21 mouse cellular contexts compared by ENCODE assay signal in genomic region chr8:57347141-57347540, GRCm38 (mm10). TPM values are rescaled to one million over a fixed set of nuclear protein-coding genes. Genes with fewer than 3 reads are reported as not detected.
A peak's percentile ranks its signal among the peaks of the same experiment; 100 is the strongest.
DNase-seq lines count a peak whose midpoint lies in the region; ATAC-seq and TF ChIP-seq lines count a peak whose summit lies in the region.
"Had no signal": no experiment of that assay in that cellular context is flagged by ENCODE, and none has a peak within 500 bp of the region (broad histone marks: within the 10 kb centered on the region; RNA-seq: fewer than 3 reads in every experiment).

No protein-coding gene starts in this region.

- DNase-seq in embryo, embryonic 9.5 days (ENCODE audit: extremely low spot score) = peak; percentile 14
- no peak for DNase-seq in embryo, embryonic 10.5 days (ENCODE audit: low spot score)
- peak; percentile 20 for DNase-seq in midbrain, embryonic 10.5 days (ENCODE audit: low spot score)
- peak; percentile 16 for DNase-seq in embryonic facial prominence, embryonic 10.5 days (ENCODE audit: low spot score)
- no peak for DNase-seq in embryonic facial prominence, embryonic 14.5 days (ENCODE audit: low spot score)
- DNase-seq in liver, postnatal 0 days = no peak
- no peak for DNase-seq in lung, postnatal 4 days
- DNase-seq: adrenal gland, postnatal 10 days; cerebellum, adult 11-12 months; cerebellum, adult 9-10 months; cerebellum, postnatal 25 days; gastrocnemius, postnatal 14 days; heart, postnatal 36 days had no signal

- peaks cover 100% of the 10 kb centered on the region for H3K27me3 ChIP-seq in midbrain, embryonic 10.5 days (ENCODE audit: low read depth, poor library complexity, severe bottlenecking)
- H3K27me3 ChIP-seq in midbrain, embryonic 13.5 days = peaks cover 100% of the 10 kb centered on the region
- peaks cover 100% of the 10 kb centered on the region for H3K27me3 ChIP-seq in embryonic facial prominence, embryonic 10.5 days (replicated peaks; ENCODE audit: low read depth, poor library complexity, severe bottlenecking)
- peaks cover 96% of the 10 kb centered on the region for H3K27me3 ChIP-seq in embryonic facial prominence, embryonic 14.5 days (replicated peaks; ENCODE audit: control insufficient read depth, insufficient read depth, low read length)
- peaks cover 80% of the 10 kb centered on the region for H3K27me3 ChIP-seq in liver, postnatal 0 days (ENCODE audit: insufficient read depth, low read length)

- no peak overlapping the region for H3K4me2 ChIP-seq in midbrain, embryonic 13.5 days (replicated peaks)
- no peak overlapping the region for H3K4me2 ChIP-seq in embryonic facial prominence, embryonic 14.5 days (ENCODE audit: low read depth, low read length)
- no peak overlapping the region for H3K4me2 ChIP-seq in liver, postnatal 0 days (ENCODE audit: low read depth, low read length)
- H3K4me2 ChIP-seq: forebrain, embryonic 12.5 days; heart, embryonic 13.5 days; hindbrain, embryonic 12.5 days had no signal

- WGBS in midbrain, embryonic 10.5 days = 6% methylated on average over 5 of the region's 5 CpGs
- WGBS in midbrain, embryonic 13.5 days = 5% methylated on average over 5 of the region's 5 CpGs
- 7% methylated on average over 5 of the region's 5 CpGs for WGBS in embryonic facial prominence, embryonic 10.5 days
- WGBS in embryonic facial prominence, embryonic 14.5 days = 19% methylated on average over 5 of the region's 5 CpGs
- 38% methylated on average over 5 of the region's 5 CpGs for WGBS in liver, postnatal 0 days (ENCODE audit: insufficient replicate concordance)

- H3K9ac ChIP-seq in midbrain, embryonic 13.5 days (replicated peaks) = no peak overlapping the region
- no peak overlapping the region for H3K9ac ChIP-seq in embryonic facial prominence, embryonic 14.5 days (ENCODE audit: low read depth, low read length)
- H3K9ac ChIP-seq in liver, postnatal 0 days (replicated peaks) = no peak overlapping the region
- H3K9ac ChIP-seq: forebrain, embryonic 12.5 days; heart, embryonic 13.5 days; hindbrain, embryonic 12.5 days had no signal

- no peaks in the 10 kb centered on the region for H3K36me3 ChIP-seq in midbrain, embryonic 10.5 days
- no peaks in the 10 kb centered on the region for H3K36me3 ChIP-seq in midbrain, embryonic 13.5 days
- no peaks in the 10 kb centered on the region for H3K36me3 ChIP-seq in embryonic facial prominence, embryonic 10.5 days (replicated peaks)
- H3K36me3 ChIP-seq in embryonic facial prominence, embryonic 14.5 days (ENCODE audit: control insufficient read depth, insufficient read depth, low read length) = no peaks in the 10 kb centered on the region
- no peaks in the 10 kb centered on the region for H3K36me3 ChIP-seq in liver, postnatal 0 days (replicated peaks; ENCODE audit: insufficient read depth, low read length)
- H3K36me3 ChIP-seq: forebrain, embryonic 12.5 days; hindbrain, embryonic 12.5 days had no signal

- no peak for TF ChIP-seq EP300 in liver, postnatal 0 days (IDR thresholded peaks at IDR 0.05; ENCODE audit: low read depth)

- no peak overlapping the region for H3K27ac ChIP-seq in midbrain, embryonic 10.5 days (replicated peaks)
- no peak overlapping the region for H3K27ac ChIP-seq in midbrain, embryonic 13.5 days
- no peak overlapping the region for H3K27ac ChIP-seq in embryonic facial prominence, embryonic 10.5 days (replicated peaks)
- H3K27ac ChIP-seq in embryonic facial prominence, embryonic 14.5 days (replicated peaks; ENCODE audit: low read depth, low read length) = 0 out of 2 replicates have a peak overlapping the region, but pooled peaks have one; percentile 1
- no peak overlapping the region for H3K27ac ChIP-seq in liver, postnatal 0 days (ENCODE audit: low read depth)
- H3K27ac ChIP-seq: forebrain, embryonic 12.5 days; heart, embryonic 13.5 days; hindbrain, embryonic 12.5 days; hindbrain, postnatal 0 days had no signal

- H3K9me3 ChIP-seq in midbrain, embryonic 10.5 days (replicated peaks) = no peaks in the 10 kb centered on the region
- H3K9me3 ChIP-seq in midbrain, embryonic 13.5 days = no peaks in the 10 kb centered on the region
- no peaks in the 10 kb centered on the region for H3K9me3 ChIP-seq in embryonic facial prominence, embryonic 10.5 days
- H3K9me3 ChIP-seq in embryonic facial prominence, embryonic 14.5 days (ENCODE audit: control insufficient read depth, low read length) = no peaks in the 10 kb centered on the region
- no peaks in the 10 kb centered on the region for H3K9me3 ChIP-seq in liver, postnatal 0 days (ENCODE audit: low read length)
- H3K9me3 ChIP-seq: forebrain, embryonic 12.5 days; heart, embryonic 13.5 days; hindbrain, embryonic 12.5 days had no signal

- no peaks in the 10 kb centered on the region for H3K4me1 ChIP-seq in midbrain, embryonic 10.5 days
- no peaks in the 10 kb centered on the region for H3K4me1 ChIP-seq in midbrain, embryonic 13.5 days (replicated peaks)
- peaks cover 25% of the 10 kb centered on the region for H3K4me1 ChIP-seq in embryonic facial prominence, embryonic 10.5 days
- peaks cover 12% of the 10 kb centered on the region; the same call in 1 of the 2 replicates for H3K4me1 ChIP-seq in embryonic facial prominence, embryonic 14.5 days (ENCODE audit: control insufficient read depth, insufficient read depth, low read length)
- no peaks in the 10 kb centered on the region for H3K4me1 ChIP-seq in liver, postnatal 0 days (ENCODE audit: insufficient read depth)
- H3K4me1 ChIP-seq: forebrain, embryonic 12.5 days; hindbrain, embryonic 12.5 days had no signal

- TF ChIP-seq CTCF in liver, postnatal 0 days (IDR thresholded peaks at IDR 0.05; ENCODE audit: low read depth) = no peak

- no peak for ATAC-seq in midbrain, embryonic 13.5 days
- no peak for ATAC-seq in embryonic facial prominence, embryonic 14.5 days (ENCODE audit: low read depth)
- ATAC-seq in liver, postnatal 0 days = no peak
- ATAC-seq: forebrain, embryonic 16.5 days; hindbrain, postnatal 0 days had no signal

- no peak overlapping the region for H3K4me3 ChIP-seq in midbrain, embryonic 10.5 days
- no peak overlapping the region for H3K4me3 ChIP-seq in midbrain, embryonic 13.5 days (replicated peaks)
- H3K4me3 ChIP-seq in embryonic facial prominence, embryonic 10.5 days = no peak overlapping the region
- no peak overlapping the region for H3K4me3 ChIP-seq in embryonic facial prominence, embryonic 14.5 days (ENCODE audit: low read depth, low read length)
- H3K4me3 ChIP-seq in liver, postnatal 0 days (ENCODE audit: low read depth, low read length) = no peak overlapping the region
- H3K4me3 ChIP-seq: forebrain, embryonic 12.5 days; heart, embryonic 13.5 days; hindbrain, embryonic 12.5 days had no signal

RNA-seq across cellular contexts. Expression of gene Hand2, which starts 26.4 kb away (rescaled TPM):
- polyA plus RNA-seq in midbrain, embryonic 10.5 days (2016; fragmentation: Nextera tagmentation; extraction: Ambion mirVana) = not detected in 2 replicates
- polyA plus RNA-seq in midbrain, embryonic 13.5 days (2015; fragmentation: Nextera tagmentation; extraction: Ambion mirVana) = not detected in 2 replicates
- polyA plus RNA-seq in embryonic facial prominence, embryonic 10.5 days (2016; fragmentation: Nextera tagmentation; extraction: Ambion mirVana) = 3.9 and 5.4 TPM in 2 replicates
- 2.9 and 3.6 TPM in 2 replicates for polyA plus RNA-seq in embryonic facial prominence, embryonic 14.5 days (2014; fragmentation: Nextera tagmentation; extraction: Ambion mirVana)
- 0.69 and 0.70 TPM in 2 replicates for polyA plus RNA-seq in liver, postnatal 0 days (2015; fragmentation: Nextera tagmentation; extraction: Ambion mirVana)
- polyA plus RNA-seq: C2C12; cortical plate, adult 2 months; forebrain, embryonic 12.5 days; forebrain, embryonic 16.5 days; hindbrain, embryonic 12.5 days; hindbrain, postnatal 0 days had no signal

Comparison
In these comparisons a context has a peak if more than half of its experiments do, and no peak if none do; other contexts are left out.
1. DNase-seq: peak in embryo, embryonic 9.5 days (single experiment), midbrain, embryonic 10.5 days (single experiment) and embryonic facial prominence, embryonic 10.5 days (single experiment); none in embryo, embryonic 10.5 days (single experiment), embryonic facial prominence, embryonic 14.5 days (single experiment), liver, postnatal 0 days (single experiment) and lung, postnatal 4 days (0 of 2).